ENCODE assay signal across 18 mouse cellular contexts in genomic region chr19:57188553-57188952, GRCm38 (mm10).
A peak's percentile ranks its signal among the peaks of the same experiment; 100 is the strongest.
DNase-seq lines count a peak whose midpoint lies in the region; ATAC-seq and TF ChIP-seq lines count a peak whose summit lies in the region.
"Had no signal": no experiment of that assay in that cellular context is flagged by ENCODE, and none has a peak within 500 bp of the region (broad histone marks: within the 10 kb centered on the region; RNA-seq: fewer than 3 reads in every experiment).

No protein-coding gene starts in this region.

- H3K4me2 ChIP-seq in kidney, embryonic 14.5 days (replicated peaks; ENCODE audit: low read depth, low read length), result no peak overlapping the region
- H3K4me2 ChIP-seq: forebrain, embryonic 13.5 days; heart, embryonic 13.5 days; kidney, embryonic 15.5 days; lung, embryonic 14.5 days; neural tube, embryonic 13.5 days had no signal

- no peaks in the 10 kb centered on the region for H3K9me3 ChIP-seq in kidney, embryonic 14.5 days (ENCODE audit: control insufficient read depth, low read length)
- H3K9me3 ChIP-seq: forebrain, embryonic 13.5 days; heart, embryonic 13.5 days; kidney, embryonic 15.5 days; neural tube, embryonic 13.5 days had no signal

- no peaks in the 10 kb centered on the region for H3K27me3 ChIP-seq in kidney, adult 2 months (replicated peaks; ENCODE audit: control insufficient read depth, insufficient read depth, low read length)
- no peaks in the 10 kb centered on the region; the same call in 1 of the 2 replicates for H3K27me3 ChIP-seq in kidney, embryonic 14.5 days (ENCODE audit: control insufficient read depth, insufficient read depth, low read length)
- H3K27me3 ChIP-seq: CH12.LX; heart, embryonic 13.5 days; kidney, embryonic 15.5 days; neural tube, embryonic 13.5 days had no signal

- H3K4me1 ChIP-seq in kidney, adult 2 months (ENCODE audit: control insufficient read depth, insufficient read depth, low read length), result peaks cover 26% of the 10 kb centered on the region
- no peaks in the 10 kb centered on the region for H3K4me1 ChIP-seq in kidney, embryonic 14.5 days (ENCODE audit: control insufficient read depth, insufficient read depth, low read length)
- H3K4me1 ChIP-seq: forebrain, embryonic 13.5 days; neural tube, embryonic 13.5 days had no signal

- H3K36me3 ChIP-seq in kidney, adult 2 months (ENCODE audit: control insufficient read depth, insufficient read depth, low read length), result no peaks in the 10 kb centered on the region
- no peaks in the 10 kb centered on the region for H3K36me3 ChIP-seq in kidney, embryonic 14.5 days (ENCODE audit: control insufficient read depth, insufficient read depth, low read length)
- H3K36me3 ChIP-seq: kidney, embryonic 15.5 days; neural tube, embryonic 13.5 days had no signal

- H3K27ac ChIP-seq in kidney, adult 2 months (ENCODE audit: insufficient read depth, low read depth, low read length), result peak overlapping the region; percentile 81; the same call in 1 of the 2 replicates
- H3K27ac ChIP-seq in kidney, embryonic 14.5 days (ENCODE audit: low read depth, low read length), result no peak overlapping the region
- H3K27ac ChIP-seq: forebrain, embryonic 13.5 days; heart, embryonic 13.5 days; neural tube, embryonic 13.5 days had no signal

- no peak overlapping the region for H3K4me3 ChIP-seq in kidney, adult 2 months (ENCODE audit: insufficient read depth, low read depth, low read length)
- no peak overlapping the region for H3K4me3 ChIP-seq in kidney, embryonic 14.5 days (ENCODE audit: low read length)
- H3K4me3 ChIP-seq: forebrain, embryonic 13.5 days; heart, embryonic 13.5 days; kidney, embryonic 15.5 days; neural tube, embryonic 13.5 days had no signal

- TF ChIP-seq CTCF in kidney, adult 2 months (conservative IDR thresholded peaks at IDR 0.05; ENCODE audit: insufficient read depth, insufficient read length, low read depth, low read length), result no peak

- no peak for ATAC-seq in kidney, embryonic 14.5 days (ENCODE audit: low FRiP score, low TSS enrichment)
- ATAC-seq in granulocyte monocyte progenitor cell, adult 5-6 weeks (replicated peaks; ENCODE audit: poor library complexity, severe bottlenecking), result peak; percentile 78
- no peak for ATAC-seq in CD4-positive, CD25-positive, alpha-beta regulatory T cell, adult 4 months
- ATAC-seq: forebrain, embryonic 13.5 days had no signal

- no peak overlapping the region for H3K9ac ChIP-seq in kidney, embryonic 14.5 days (ENCODE audit: low read depth, low read length)
- H3K9ac ChIP-seq: forebrain, embryonic 13.5 days; heart, embryonic 13.5 days; kidney, embryonic 15.5 days; lung, embryonic 14.5 days; neural tube, embryonic 13.5 days had no signal

- 45% methylated on average over 4 of the region's 4 CpGs for WGBS in kidney, adult 2 months
- WGBS in kidney, embryonic 14.5 days, result 83% methylated on average over 4 of the region's 4 CpGs

- no peak for TF ChIP-seq POLR2A in kidney, adult 2 months (IDR thresholded peaks at IDR 0.05; ENCODE audit: low read depth, low read length)

- DNase-seq in adrenal gland, postnatal 14 days, result peak; percentile 33
- no peak for DNase-seq in adrenal gland, adult 2 months
- DNase-seq in kidney, adult 2 months, result peak; percentile 58
- DNase-seq in Muller cell, postnatal 12 days (ENCODE audit: inconsistent ontology term), result peak; percentile 18
- no peak for DNase-seq in neural tube, embryonic 10.5 days (ENCODE audit: extremely low spot score, low spot score)
- DNase-seq: gastrocnemius, postnatal 36 days; heart, postnatal 4 days; liver; lung, embryonic 14.5 days; thymus, postnatal 25 days had no signal

Comparison
In these comparisons a context has a peak if more than half of its experiments do, and no peak if none do; other contexts are left out.
1. DNase-seq: peak in adrenal gland, postnatal 14 days (single experiment), kidney, adult 2 months (single experiment) and Muller cell, postnatal 12 days (single experiment); none in adrenal gland, adult 2 months (single experiment) and neural tube, embryonic 10.5 days (single experiment).